Mouse (Mus musculus): ENCODE measurements at regions not wholly inside any gene's neighbourhood (a gene's known extent, or its start where the extent isn't known, plus 50 kb on each side); places are given as distances from the start of the nearest gene placed in this dataset.

DNA sequence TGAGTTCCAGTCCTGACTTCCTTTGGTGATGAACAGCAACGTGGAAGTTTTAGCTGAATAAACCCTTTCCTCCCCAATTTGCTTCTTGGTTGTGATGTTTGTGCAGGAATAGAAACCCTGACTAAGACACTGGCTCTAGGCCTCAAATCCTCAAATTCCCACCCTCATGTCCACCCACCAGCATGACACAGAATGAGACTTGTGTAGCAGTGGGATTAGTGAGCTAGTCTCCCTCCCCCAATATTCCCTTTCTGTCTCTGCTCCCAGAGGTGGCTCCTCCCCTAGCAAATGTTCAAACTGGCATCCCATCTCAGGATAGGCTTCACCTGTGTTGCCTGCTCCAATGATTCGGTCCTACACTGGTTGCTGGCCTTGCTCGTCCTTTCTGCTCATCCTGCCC is 94.1 kb upstream of the Myocd start:
- DNase-seq (no peak), ATAC-seq (no peak)
- 83% methylated on average over 3 of the region's 3 CpGs for WGBS
- Histone ChIP-seq H3K27me3 (ENCODE audit: insufficient read depth, low read length) (no peaks in the 10 kb centered on the region), H3K27ac (ENCODE audit: low read depth, low read length) (no peak overlapping the region), H3K4me3 (ENCODE audit: low read depth, low read length) (no peak overlapping the region), H3K9ac (no peak overlapping the region), H3K4me1 (ENCODE audit: insufficient read depth) (no peaks in the 10 kb centered on the region), H3K36me3 (ENCODE audit: insufficient read depth) (no peaks in the 10 kb centered on the region), H3K4me2 (ENCODE audit: low read depth) (no peak overlapping the region), H3K9me3 (ENCODE audit: low read length) (no peaks in the 10 kb centered on the region)
- TF ChIP-seq CTCF (IDR thresholded peaks at IDR 0.05; ENCODE audit: low read depth), result no peak

DNA sequence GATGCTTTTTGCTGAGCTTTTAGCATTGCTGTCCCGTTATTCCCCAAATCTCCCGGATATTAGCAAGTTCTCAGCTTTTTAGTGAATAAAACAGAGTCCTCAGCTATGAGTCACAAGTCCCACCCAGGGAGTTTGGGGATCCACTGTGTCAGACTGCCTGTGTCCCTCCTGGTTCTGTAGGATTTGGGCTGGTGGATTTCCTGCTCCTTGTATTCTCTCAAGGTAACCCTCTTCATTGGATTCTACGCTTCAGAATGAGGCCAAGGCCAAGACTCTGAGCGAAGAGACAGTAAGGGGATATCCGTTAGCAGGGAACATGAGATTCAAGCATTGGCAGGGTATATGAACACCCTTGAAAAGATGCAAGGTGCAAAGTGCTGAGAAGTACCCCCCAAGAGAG is 90.9 kb upstream of the Myocd start:
- Histone ChIP-seq H3K4me3 (ENCODE audit: low read depth, low read length) (no peak overlapping the region), H3K9ac (no peak overlapping the region), H3K27me3 (ENCODE audit: insufficient read depth, low read length) (no peaks in the 10 kb centered on the region), H3K9me3 (ENCODE audit: low read length) (no peaks in the 10 kb centered on the region), H3K36me3 (ENCODE audit: insufficient read depth) (no peaks in the 10 kb centered on the region), H3K4me1 (ENCODE audit: insufficient read depth) (no peaks in the 10 kb centered on the region), H3K27ac (ENCODE audit: low read depth, low read length) (no peak overlapping the region), H3K4me2 (ENCODE audit: low read depth) (no peak overlapping the region)
- TF ChIP-seq CTCF (IDR thresholded peaks at IDR 0.05; ENCODE audit: low read depth), result no peak
- 97% methylated on average over 5 of the region's 5 CpGs for WGBS
- ATAC-seq (no peak), DNase-seq (no peak)

DNA sequence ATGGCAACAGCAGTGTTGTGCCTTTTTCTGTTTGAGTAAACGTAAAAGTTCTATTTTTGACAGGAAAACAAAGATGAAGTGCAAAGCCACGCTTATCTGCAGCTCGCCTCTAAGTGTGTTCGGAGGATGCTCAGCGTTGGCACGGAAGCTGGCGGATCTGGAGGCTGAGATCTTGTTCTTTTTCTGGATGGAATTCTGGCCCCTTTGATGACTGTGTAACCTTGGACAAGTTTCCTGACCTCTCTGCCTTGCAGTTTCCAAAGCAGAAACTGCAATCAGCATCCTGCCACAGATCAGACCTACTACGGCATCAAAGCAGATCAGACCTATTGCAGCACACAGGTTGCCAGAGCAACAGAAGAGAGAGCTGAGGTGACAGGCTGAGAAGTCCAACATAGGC is 89.1 kb upstream of the Myocd start:
- Histone ChIP-seq H3K4me3 (ENCODE audit: low read depth, low read length) (no peak overlapping the region), H3K27me3 (ENCODE audit: insufficient read depth, low read length) (no peaks in the 10 kb centered on the region), H3K4me2 (ENCODE audit: low read depth) (no peak overlapping the region), H3K9me3 (ENCODE audit: low read length) (no peaks in the 10 kb centered on the region), H3K9ac (no peak overlapping the region), H3K36me3 (ENCODE audit: insufficient read depth) (no peaks in the 10 kb centered on the region), H3K4me1 (ENCODE audit: insufficient read depth) (no peaks in the 10 kb centered on the region), H3K27ac (ENCODE audit: low read depth, low read length) (no peak overlapping the region)
- WGBS, result 50% methylated on average over 8 of the region's 8 CpGs
- DNase-seq (peak; percentile 11), ATAC-seq (no peak)
- no peak for TF ChIP-seq CTCF (IDR thresholded peaks at IDR 0.05; ENCODE audit: low read depth)

DNA sequence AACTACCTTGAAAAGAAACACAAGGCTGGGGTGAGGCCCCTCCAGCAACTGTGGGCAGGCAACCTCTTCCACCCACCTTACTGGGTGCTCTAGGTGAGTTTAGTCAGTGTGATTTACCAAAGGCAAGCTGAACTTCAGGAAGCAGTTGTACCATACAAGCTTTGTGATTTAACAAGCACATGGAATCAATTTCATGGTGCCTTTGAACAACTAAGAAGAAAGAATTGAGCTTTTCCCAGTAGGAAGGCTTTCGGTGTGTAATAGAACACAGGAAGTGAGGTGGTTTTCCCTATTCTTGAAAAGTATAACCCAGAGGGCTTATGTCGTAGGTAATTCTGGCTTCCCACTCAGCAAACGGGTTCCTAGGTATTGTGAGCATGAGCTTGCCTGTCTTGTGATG is 82.7 kb upstream of the Myocd start:
- no peaks in the 10 kb centered on the region for H3K36me3 ChIP-seq (ENCODE audit: insufficient read depth)
- no peak overlapping the region for H3K9ac ChIP-seq
- H3K27ac ChIP-seq (ENCODE audit: low read depth, low read length), result no peak overlapping the region
- no peak overlapping the region for H3K4me2 ChIP-seq (ENCODE audit: low read depth)
- H3K27me3 ChIP-seq (ENCODE audit: insufficient read depth, low read length), result no peaks in the 10 kb centered on the region
- no peak for TF ChIP-seq CTCF (IDR thresholded peaks at IDR 0.05; ENCODE audit: low read depth)
- no peaks in the 10 kb centered on the region for H3K4me1 ChIP-seq (ENCODE audit: insufficient read depth)
- no peak overlapping the region for H3K4me3 ChIP-seq (ENCODE audit: low read depth, low read length)
- WGBS, result 72% methylated on average over 3 of the region's 3 CpGs
- ATAC-seq (no peak), DNase-seq (no peak)
- no peaks in the 10 kb centered on the region for H3K9me3 ChIP-seq (ENCODE audit: low read length)

DNA sequence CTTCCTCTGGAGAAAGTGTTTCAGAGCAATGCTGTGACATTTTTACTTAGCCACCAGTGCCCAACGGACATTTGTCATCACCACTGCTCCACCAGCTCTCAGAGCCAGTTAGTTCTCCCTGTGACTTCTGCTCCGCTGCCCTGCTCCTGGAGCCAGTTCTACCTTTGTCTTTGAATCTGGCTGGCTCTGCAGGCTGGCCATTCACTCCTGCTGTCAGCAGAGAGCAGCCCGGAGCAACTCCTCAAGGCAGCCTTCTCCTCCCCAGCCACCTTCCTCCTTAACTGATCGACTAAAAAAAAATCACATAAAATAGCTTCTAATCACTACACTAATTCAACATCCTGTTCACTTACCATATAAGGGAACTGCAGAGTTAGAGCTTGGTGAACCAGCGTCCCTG is 79.2 kb upstream of the Myocd start:
- no peak overlapping the region for H3K4me3 ChIP-seq (ENCODE audit: low read depth, low read length)

DNA sequence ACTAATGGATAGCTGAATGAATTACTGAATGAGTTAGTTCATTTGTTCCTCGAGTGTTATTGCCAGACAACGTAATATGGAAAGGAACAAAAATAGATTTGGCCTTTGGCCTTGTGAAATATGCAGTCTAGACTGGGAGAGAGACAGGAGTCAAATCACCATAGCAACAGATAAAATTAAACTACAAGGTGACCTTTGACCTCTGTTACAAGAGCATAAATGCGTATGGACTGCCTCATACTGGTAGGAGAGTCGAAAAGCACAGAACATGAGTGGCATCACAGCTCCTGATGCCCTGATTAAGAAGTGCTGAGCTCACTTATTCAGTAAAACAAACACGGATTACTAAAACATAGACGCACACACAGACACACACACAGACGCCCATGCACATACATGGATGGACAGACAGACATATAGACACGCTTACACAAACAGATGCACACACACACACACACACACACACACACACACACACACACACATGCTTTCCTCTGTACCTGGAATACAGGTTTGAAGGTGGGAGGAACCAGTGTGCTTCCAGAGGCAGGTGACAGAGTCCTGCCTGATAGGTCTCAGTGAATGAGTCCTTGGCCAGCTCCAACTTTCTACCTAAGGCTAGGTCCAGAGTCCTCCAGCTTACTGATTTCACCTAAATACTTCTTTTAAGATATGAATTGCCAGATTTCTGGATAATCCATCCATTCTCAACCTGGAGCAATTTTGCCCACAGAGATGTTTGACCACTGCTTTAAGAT is 72.1 kb upstream of the Myocd start:
- Histone ChIP-seq H3K4me3 (ENCODE audit: low read depth, low read length) (no peak overlapping the region), H3K4me2 (ENCODE audit: low read depth) (no peak overlapping the region), H3K27ac (ENCODE audit: low read depth, low read length) (no peak overlapping the region), H3K9ac (no peak overlapping the region), H3K27me3 (ENCODE audit: insufficient read depth, low read length) (no peaks in the 10 kb centered on the region), H3K4me1 (ENCODE audit: insufficient read depth) (no peaks in the 10 kb centered on the region), H3K9me3 (ENCODE audit: low read length) (no peaks in the 10 kb centered on the region), H3K36me3 (ENCODE audit: insufficient read depth) (no peaks in the 10 kb centered on the region)
- no peak for TF ChIP-seq CTCF (IDR thresholded peaks at IDR 0.05; ENCODE audit: low read depth)
- WGBS, result 82% methylated on average over 8 of the region's 8 CpGs
- ATAC-seq, result peak; percentile 67
- peak; percentile 20 for DNase-seq

More for the DNA sequence above, 79.2 kb upstream of the Myocd start:
- no peaks in the 10 kb centered on the region for H3K27me3 ChIP-seq (ENCODE audit: insufficient read depth, low read length)
- no peaks in the 10 kb centered on the region for H3K36me3 ChIP-seq (ENCODE audit: insufficient read depth)
- H3K9me3 ChIP-seq (ENCODE audit: low read length), result no peaks in the 10 kb centered on the region
- H3K4me1 ChIP-seq (ENCODE audit: insufficient read depth), result no peaks in the 10 kb centered on the region
- TF ChIP-seq CTCF (IDR thresholded peaks at IDR 0.05; ENCODE audit: low read depth), result no peak
- H3K27ac ChIP-seq (ENCODE audit: low read depth, low read length), result no peak overlapping the region
- ATAC-seq (no peak), DNase-seq (no peak)
- no peak overlapping the region for H3K4me2 ChIP-seq (ENCODE audit: low read depth)
- WGBS, result 51% methylated on average over 5 of the region's 5 CpGs
- H3K9ac ChIP-seq, result no peak overlapping the region

DNA sequence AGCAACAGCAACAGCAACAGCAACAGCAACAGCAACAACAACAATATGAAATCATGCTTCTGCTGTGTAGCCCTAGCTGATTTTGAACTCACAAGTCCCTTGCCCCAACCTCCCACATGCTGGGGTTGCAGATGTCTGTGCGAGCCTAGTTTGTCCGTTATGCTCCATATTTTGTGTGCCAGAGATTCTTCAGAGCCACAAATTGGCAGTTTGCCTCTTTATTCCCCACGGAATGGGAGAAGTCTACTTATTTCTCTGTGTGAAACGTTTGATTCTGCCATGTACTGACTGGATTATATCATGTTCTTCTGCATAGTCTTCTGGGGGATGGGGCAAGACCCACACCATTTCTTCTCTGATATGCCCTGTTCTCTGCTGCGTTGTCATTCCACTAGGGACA is 64.5 kb upstream of the Myocd start:
- WGBS, result 50% methylated on average over 5 of the region's 5 CpGs
- H3K4me1 ChIP-seq (ENCODE audit: insufficient read depth), result no peaks in the 10 kb centered on the region
- H3K4me3 ChIP-seq (ENCODE audit: low read depth, low read length), result no peak overlapping the region
- H3K9ac ChIP-seq, result no peak overlapping the region
- H3K27me3 ChIP-seq (ENCODE audit: insufficient read depth, low read length), result no peaks in the 10 kb centered on the region
- H3K9me3 ChIP-seq (ENCODE audit: low read length), result no peaks in the 10 kb centered on the region
- no peak for TF ChIP-seq CTCF (IDR thresholded peaks at IDR 0.05; ENCODE audit: low read depth)
- DNase-seq (no peak), ATAC-seq (no peak)
- no peak overlapping the region for H3K27ac ChIP-seq (ENCODE audit: low read depth, low read length)
- no peak overlapping the region for H3K4me2 ChIP-seq (ENCODE audit: low read depth)
- no peaks in the 10 kb centered on the region for H3K36me3 ChIP-seq (ENCODE audit: insufficient read depth)

Data from forebrain, postnatal 0 days (tissue).